ENCODE assay signal across 7 mouse cellular contexts in genomic region chrX:102059437-102059836, GRCm38 (mm10). TPM values are rescaled to one million over a fixed set of nuclear protein-coding genes. Genes with fewer than 3 reads are reported as not detected.
DNase-seq lines count a peak whose midpoint lies in the region.

No protein-coding gene starts in this region.

- intact Hi-C loops in left cerebral cortex, postnatal 4 days (cut with DNase I): no loop called here
- intact Hi-C loops in left cerebral cortex, postnatal 14 days (cut with DNase I): no loop called here

- peak; percentile 32 for DNase-seq in left cerebral cortex, postnatal 4 days
- no peak for DNase-seq in left cerebral cortex, postnatal 14 days (ENCODE audit: low spot score in 2 of 2)
- peak; percentile 42 for DNase-seq in R1 (ENCODE audit: low read depth, low spot score)
- DNase-seq in kidney, postnatal 36 days: peak; percentile 30 to 66
- DNase-seq in retina, postnatal 1 day: peak; percentile 59
- no peak for DNase-seq in ovary, adult 18-20 months (ENCODE audit: low spot score)
- DNase-seq in left cerebral cortex, adult 9 months (ENCODE audit: low spot score in 2 of 2): no peak

RNA-seq across cellular contexts. Expression of gene Rtl5, which starts 11.7 kb away (rescaled TPM):
- total RNA-seq in left cerebral cortex, postnatal 4 days (2021): 10 to 100 TPM; 14.0 to 17.3 TPM
- 10 to 100 TPM; 12.3 to 14.3 TPM for total RNA-seq in left cerebral cortex, postnatal 14 days (2021)

RNA-seq across cellular contexts. Expression of gene Pin4, which starts 59.8 kb away (rescaled TPM):
- 10 to 100 TPM; 19.1 to 23.7 TPM for total RNA-seq in left cerebral cortex, postnatal 4 days (2021)
- total RNA-seq in left cerebral cortex, postnatal 14 days (2021): 10 to 100 TPM; 15.2 to 22.2 TPM

Comparison
In these comparisons a context has a peak if more than half of its experiments do, and no peak if none do; other contexts are left out.
1. DNase-seq: peak in left cerebral cortex, postnatal 4 days (single experiment), R1 (single experiment), kidney, postnatal 36 days (2 of 2) and retina, postnatal 1 day (single experiment); none in left cerebral cortex, postnatal 14 days (0 of 2), ovary, adult 18-20 months (single experiment) and left cerebral cortex, adult 9 months (0 of 2).